Mouse (Mus musculus) thymus, postnatal 36 days (tissue): ENCODE results near the gene Enox1.

Experiments
- DNase-seq, 2 experiments: peaks; one replicate each; pipeline ENCODE4 v3.0.0; 2022; ENCODE audit warnings: mixed read lengths in 2 of 2

Enox1 gene

GRCm38 (mm10) chr14:77376731-77377130 lies 220.2 kb downstream of the Enox1 start:
- no peak for DNase-seq

- DNase-seq, result no peak
Observed at GRCm38 (mm10) chr14:77377439-77377838, 220.9 kb downstream of the Enox1 start.

- DNase-seq, result no peak
Observed at GRCm38 (mm10) chr14:77377873-77378272, 221.3 kb downstream of the Enox1 start.

GRCm38 (mm10) chr14:77381532-77381931 lies 225.0 kb downstream of the Enox1 start:
- DNase-seq, result no peak

GRCm38 (mm10) chr14:77385621-77386020 lies 229.1 kb downstream of the Enox1 start:
- DNase-seq, result no peak

GRCm38 (mm10) chr14:77387877-77388276 lies 231.3 kb downstream of the Enox1 start:
- DNase-seq, result no peak

GRCm38 (mm10) chr14:77389276-77389675 lies 232.7 kb downstream of the Enox1 start:
- no peak for DNase-seq

GRCm38 (mm10) chr14:77392476-77392875 lies 235.9 kb downstream of the Enox1 start:
- DNase-seq, result no peak

GRCm38 (mm10) chr14:77406241-77407114 lies 249.9 kb downstream of the Enox1 start:
- DNase-seq, result no peak

- peak in 1 of 2 experiments; percentile 8 for DNase-seq
Observed at GRCm38 (mm10) chr14:77409271-77409940, 252.8 kb downstream of the Enox1 start.

- no peak for DNase-seq
Observed at GRCm38 (mm10) chr14:77410354-77410753, 253.8 kb downstream of the Enox1 start.

GRCm38 (mm10) chr14:77413106-77413505 lies 256.5 kb downstream of the Enox1 start:
- peak in 1 of 2 experiments; percentile 30 for DNase-seq

GRCm38 (mm10) chr14:77416358-77416757 lies 259.8 kb downstream of the Enox1 start:
- DNase-seq, result no peak

GRCm38 (mm10) chr14:77421031-77421430 lies 264.5 kb downstream of the Enox1 start:
- no peak for DNase-seq

GRCm38 (mm10) chr14:77423194-77423593 lies 266.6 kb downstream of the Enox1 start:
- no peak for DNase-seq

- DNase-seq, result no peak
Observed at GRCm38 (mm10) chr14:77439426-77439825, 282.9 kb downstream of the Enox1 start.

- DNase-seq, result no peak
Observed at GRCm38 (mm10) chr14:77440805-77441204, 284.2 kb downstream of the Enox1 start.

- DNase-seq, result no peak
Observed at GRCm38 (mm10) chr14:77441541-77441940, 285.0 kb downstream of the Enox1 start.

- DNase-seq, result no peak
Observed at GRCm38 (mm10) chr14:77448001-77448400, 291.4 kb downstream of the Enox1 start.

- DNase-seq, result no peak
Observed at GRCm38 (mm10) chr14:77451916-77452315, 295.4 kb downstream of the Enox1 start.

- DNase-seq, result no peak
Observed at GRCm38 (mm10) chr14:77456066-77456465, 299.5 kb downstream of the Enox1 start.

GRCm38 (mm10) chr14:77456876-77457275 lies 300.3 kb downstream of the Enox1 start:
- no peak for DNase-seq

GRCm38 (mm10) chr14:77458217-77458616 lies 301.7 kb downstream of the Enox1 start:
- peak in 1 of 2 experiments; percentile 20 for DNase-seq

GRCm38 (mm10) chr14:77463919-77464318 lies 307.4 kb downstream of the Enox1 start:
- DNase-seq, result no peak
